Mouse (Mus musculus) fibroblast of lung, adult 2 months (primary cell): Measurements from ENCODE around the gene Rgs5.

ENCODE experiments used
- DNase-seq: peaks from one replicate; pipeline ENCODE4 v3.0.0-alpha.2; 2011; ENCODE audit warnings: low read depth

The Rgs5 gene

GRCm38 (mm10) chr1:169726319-169726718, 71.0 kb downstream of the Rgs5 start:
- peak; percentile 50 for DNase-seq

- DNase-seq = peak; percentile 53
These were observed 75.3 kb downstream of the Rgs5 start for GRCm38 (mm10) chr1:169730599-169731100.

- DNase-seq = no peak
These were observed 80.8 kb downstream of the Rgs5 start for GRCm38 (mm10) chr1:169736139-169736538.

GRCm38 (mm10) chr1:169737231-169737630, 81.9 kb downstream of the Rgs5 start:
- DNase-seq = no peak

- DNase-seq = no peak
These were observed 85.8 kb downstream of the Rgs5 start for GRCm38 (mm10) chr1:169741147-169741546.
